Mouse (Mus musculus) bone marrow macrophage, adult 2 months (primary cell): ENCODE results near the gene Dyrk4. TPM values are rescaled to one million over a fixed set of nuclear protein-coding genes. Genes with fewer than 3 reads are reported as not detected.

ENCODE experiments used
- H3K27ac ChIP-seq: 2 replicates; pipeline ENCODE4 v1.5.1; 2012; ENCODE audit warnings: low read depth, low read length; ENCODE audit not compliant: insufficient read depth
- H3K4me1 ChIP-seq: 2 replicates; pipeline ENCODE4 v1.6.1; 2012; ENCODE audit warnings: low read length; ENCODE audit not compliant: control insufficient read depth, insufficient read depth
- H3K4me3 ChIP-seq: 2 replicates; pipeline ENCODE4 v1.5.1; 2012; ENCODE audit warnings: mild to moderate bottlenecking, low read length, moderate library complexity; ENCODE audit not compliant: insufficient read depth
- CTCF ChIP-seq: IDR thresholded peaks from 2 replicates; pipeline ENCODE4 v1.5.1; 2012; ENCODE audit warnings: low read depth, mild to moderate bottlenecking, low read length, moderate library complexity
- POLR2A ChIP-seq: IDR thresholded peaks from 2 replicates; pipeline ENCODE4 v1.6.1; 2012; ENCODE audit warnings: mild to moderate bottlenecking, low read depth, low read length, borderline replicate concordance
- polyA plus RNA-seq: library from polyadenylated mRNA; stranded (reverse); fragments of >200 nt; gene quantifications from 2 replicates; pipeline ENCODE4 v1.2.4, GENCODE M21; 2012; ENCODE audit not compliant: missing spikeins, insufficient read depth, insufficient read length

The Dyrk4 gene
- polyA plus RNA-seq = not detected in 2 replicates

- no peaks in the 10 kb centered on the region for H3K4me1 ChIP-seq
- no peak within 1 kb of the TSS for H3K27ac ChIP-seq
- no peak within 1 kb of the TSS for H3K4me3 ChIP-seq
- TF ChIP-seq CTCF = no peak
- TF ChIP-seq POLR2A = no peak
Observed at GRCm38 (mm10) chr6:126921111-126921881, at the start of gene Dyrk4. TSS of gene Dyrk4 (minus strand) at chr6:126921839.

GRCm38 (mm10) chr6:126966241-126967026 is 44.8 kb upstream of the Dyrk4 start:
- Histone ChIP-seq H3K4me3 (no peak overlapping the region), H3K27ac (peak overlapping the region; percentile 58), H3K4me1 (peaks cover 50% of the 10 kb centered on the region)
- TF ChIP-seq POLR2A (no peak), CTCF (no peak)

- peaks cover 37% of the 10 kb centered on the region for H3K4me1 ChIP-seq
- H3K4me3 ChIP-seq = no peak overlapping the region
- no peak overlapping the region for H3K27ac ChIP-seq
- TF ChIP-seq CTCF (no peak), POLR2A (no peak)
Observed at GRCm38 (mm10) chr6:126963426-126963825, 41.8 kb upstream of the Dyrk4 start.

- Histone ChIP-seq H3K4me1 (peaks cover 30% of the 10 kb centered on the region), H3K27ac (no peak overlapping the region), H3K4me3 (no peak overlapping the region)
- TF ChIP-seq CTCF (no peak), POLR2A (no peak)
Observed at GRCm38 (mm10) chr6:126962709-126963108, 41.1 kb upstream of the Dyrk4 start.

DNA sequence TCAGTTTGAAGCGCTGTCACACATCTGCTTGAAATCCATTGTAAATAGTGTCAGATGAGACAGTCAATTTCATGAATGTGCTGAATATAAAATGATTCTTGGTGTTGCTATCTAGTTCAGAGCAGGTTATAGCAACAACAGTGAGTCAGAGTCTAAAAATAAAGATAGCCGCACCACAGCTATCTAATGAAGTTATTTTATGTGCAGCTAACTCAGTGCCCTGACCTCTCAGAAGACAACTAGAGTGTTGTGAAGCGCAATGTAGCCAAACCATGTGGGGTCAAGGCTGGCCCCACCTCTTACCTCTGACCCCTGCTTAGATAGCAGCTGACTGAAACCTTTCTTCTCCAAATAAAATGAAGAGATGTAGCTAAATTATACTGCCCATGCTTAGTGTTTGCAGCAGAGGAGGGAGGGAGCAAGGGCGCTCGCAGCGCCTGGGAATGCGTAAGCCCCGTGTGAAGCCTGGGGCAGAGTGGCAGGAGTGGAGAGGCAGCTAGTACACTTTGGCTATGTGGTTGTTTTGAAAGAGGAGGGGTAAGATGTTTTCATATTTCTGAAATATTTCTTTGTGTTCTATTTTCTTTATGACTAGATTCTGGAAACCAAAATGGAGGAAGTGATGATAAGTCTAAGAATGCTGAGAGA is 39.9 kb upstream of the Dyrk4 start:
- H3K4me1 ChIP-seq = peaks cover 20% of the 10 kb centered on the region
- TF ChIP-seq POLR2A (no peak), CTCF (no peak)
- no peak overlapping the region for H3K4me3 ChIP-seq

GRCm38 (mm10) chr6:126955734-126956133 is 34.1 kb upstream of the Dyrk4 start:
- H3K4me1 ChIP-seq = no peaks in the 10 kb centered on the region
- H3K4me3 ChIP-seq = no peak overlapping the region
- TF ChIP-seq POLR2A (no peak), CTCF (peak; percentile 95)
- H3K27ac ChIP-seq = no peak overlapping the region

More for the DNA sequence above, 39.9 kb upstream of the Dyrk4 start:
- H3K27ac ChIP-seq = 0 out of 2 replicates have a peak overlapping the region, but pooled peaks have one; percentile 22

- TF ChIP-seq CTCF = peak; percentile 57
- TF ChIP-seq POLR2A = no peak
- H3K4me1 ChIP-seq = no peaks in the 10 kb centered on the region
- no peak overlapping the region for H3K27ac ChIP-seq
- H3K4me3 ChIP-seq = no peak overlapping the region
Observed at GRCm38 (mm10) chr6:126948336-126948735, 26.7 kb upstream of the Dyrk4 start.

- Histone ChIP-seq H3K4me3 (peak overlapping the region; percentile 69), H3K27ac (peak overlapping the region; percentile 48), H3K4me1 (peaks cover 8% of the 10 kb centered on the region)
- TF ChIP-seq POLR2A (no peak), CTCF (0 out of 2 replicates have a peak, but pooled peaks have one; percentile 13)
Observed at GRCm38 (mm10) chr6:126940451-126940850, 18.8 kb upstream of the Dyrk4 start.

DNA sequence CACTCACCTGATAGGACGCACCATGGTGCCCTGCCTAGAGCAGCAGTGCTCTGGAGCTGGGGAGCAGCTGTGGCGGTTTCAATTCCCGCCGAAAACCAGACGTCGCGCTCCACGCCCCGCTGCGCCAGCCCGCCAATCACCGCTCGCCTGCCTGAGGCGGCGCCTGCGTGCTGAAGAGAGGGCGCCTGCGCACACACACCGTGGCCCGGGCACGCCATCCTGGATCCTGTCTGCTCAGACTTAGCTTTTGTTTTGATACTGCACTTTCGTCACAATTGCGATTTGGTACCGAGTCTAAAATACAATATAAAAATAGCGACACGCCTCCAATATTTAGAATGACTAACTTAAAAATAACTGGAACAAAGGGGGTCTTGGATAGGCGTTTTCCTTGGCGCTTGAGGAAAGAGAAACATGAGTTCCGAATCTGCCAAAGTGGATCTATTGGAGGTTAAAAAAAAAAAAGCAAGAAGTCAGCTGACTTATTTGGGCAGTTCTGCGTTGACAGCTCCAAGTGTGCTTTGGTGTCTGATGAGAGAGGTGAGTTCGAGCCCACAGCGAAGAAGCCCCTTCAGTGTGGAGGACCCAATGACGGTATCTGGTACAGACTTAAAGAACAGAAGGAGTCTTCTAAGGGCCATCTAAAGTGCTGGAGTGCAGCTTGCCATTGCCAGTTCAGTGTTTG is 18.0 kb upstream of the Dyrk4 start, which contains the start of the genes Rad51ap1 and D6Wsu163e:
Rad51ap1 (minus strand) TSS at position 101 of the 685 bp plus-strand sequence.
D6Wsu163e (plus strand) TSS at position 476 of the 685 bp plus-strand sequence.
- Histone ChIP-seq H3K4me1 (peaks cover 8% of the 10 kb centered on the region), H3K27ac (peak within 1 kb of the TSS; percentile 48), H3K4me3 (peak within 1 kb of the TSS; percentile 91)
- TF ChIP-seq CTCF = no peak
- no peak for TF ChIP-seq POLR2A
